Mouse (Mus musculus): ENCODE measurements around the gene Gyg.

Gene Gyg
- long read RNA-seq, experiment 1, transcript Gyg-201 (7 exons, 1,922 nt), result major isoform, 84 of 99 reads
- long read RNA-seq, experiment 1, partial matches to known transcripts, result 8 of 99 reads
- long read RNA-seq, experiment 1, other reads (novel, unspliced or antisense), result 7 of 99 reads
- long read RNA-seq, experiment 2, transcript Gyg-201 (7 exons, 1,922 nt), result major isoform, 76 of 85 reads
- long read RNA-seq, experiment 2, partial matches to known transcripts, result 5 of 85 reads
- long read RNA-seq, experiment 2, other reads (novel, unspliced or antisense), result 4 of 85 reads

- intact Hi-C loops (cut with DNase I), result no loop called here
Measured at GRCm38 (mm10) chr3:20154531-20155367, at the start of gene Gyg. TSS of gene Gyg (minus strand) at chr3:20155317.

GRCm38 (mm10) chr3:20198869-20199268 lies 43.8 kb upstream of the Gyg start:
- intact Hi-C loops (cut with DNase I), result loop anchor here (2.0 to 10.0 kb wide), 2 partner anchors 64 to 294 kb away; no protein-coding TSS in a partner anchor

- intact Hi-C loops (cut with DNase I), result loop anchor here (2.0 to 10.0 kb wide), 2 partner anchors 63 to 293 kb away; no protein-coding TSS in a partner anchor
Measured at GRCm38 (mm10) chr3:20197878-20198277, 42.8 kb upstream of the Gyg start.

GRCm38 (mm10) chr3:20188976-20189675 lies 34.0 kb upstream of the Gyg start:
- intact Hi-C loops (cut with DNase I), result no loop called here

GRCm38 (mm10) chr3:20172394-20172793 lies 17.3 kb upstream of the Gyg start:
- intact Hi-C loops (cut with DNase I), result no loop called here

- intact Hi-C loops (cut with DNase I), result no loop called here
Measured at GRCm38 (mm10) chr3:20167487-20167886, 12.4 kb upstream of the Gyg start.

GRCm38 (mm10) chr3:20155476-20155875 lies 359 bp upstream of the Gyg start:
- intact Hi-C loops (cut with DNase I), result no loop called here

GRCm38 (mm10) chr3:20151651-20152050 lies 3.5 kb downstream of the Gyg start:
- intact Hi-C loops (cut with DNase I), result no loop called here

- intact Hi-C loops (cut with DNase I), result no loop called here
Measured at GRCm38 (mm10) chr3:20150511-20150910, 4.6 kb downstream of the Gyg start.

- intact Hi-C loops (cut with DNase I), result no loop called here
Measured at GRCm38 (mm10) chr3:20147647-20148046, 7.5 kb downstream of the Gyg start.

GRCm38 (mm10) chr3:20146884-20147395 lies 8.2 kb downstream of the Gyg start:
- intact Hi-C loops (cut with DNase I), result no loop called here

GRCm38 (mm10) chr3:20145696-20146113 lies 9.4 kb downstream of the Gyg start:
- intact Hi-C loops (cut with DNase I), result no loop called here

GRCm38 (mm10) chr3:20144401-20144800 lies 10.7 kb downstream of the Gyg start:
- intact Hi-C loops (cut with DNase I), result no loop called here

GRCm38 (mm10) chr3:20143726-20144125 lies 11.4 kb downstream of the Gyg start:
- intact Hi-C loops (cut with DNase I), result no loop called here

GRCm38 (mm10) chr3:20142576-20142975 lies 12.5 kb downstream of the Gyg start:
- intact Hi-C loops (cut with DNase I), result no loop called here

- intact Hi-C loops (cut with DNase I), result no loop called here
Measured at GRCm38 (mm10) chr3:20142101-20142500, 13.0 kb downstream of the Gyg start.

- intact Hi-C loops (cut with DNase I), result no loop called here
Measured at GRCm38 (mm10) chr3:20141679-20142078, 13.4 kb downstream of the Gyg start.

GRCm38 (mm10) chr3:20141240-20141639 lies 13.9 kb downstream of the Gyg start:
- intact Hi-C loops (cut with DNase I), result no loop called here

- intact Hi-C loops (cut with DNase I), result loop anchor here (10.0 kb wide), 1 partner anchor 58 kb away; no protein-coding TSS in a partner anchor
Measured at GRCm38 (mm10) chr3:20136868-20137581, 18.1 kb downstream of the Gyg start.

- intact Hi-C loops (cut with DNase I), result loop anchor here (10.0 kb wide), 1 partner anchor 60 kb away; no protein-coding TSS in a partner anchor
Measured at GRCm38 (mm10) chr3:20134545-20134944, 20.6 kb downstream of the Gyg start.

GRCm38 (mm10) chr3:20133745-20134144 lies 21.4 kb downstream of the Gyg start:
- intact Hi-C loops (cut with DNase I), result loop anchor here (10.0 kb wide), 1 partner anchor 61 kb away; no protein-coding TSS in a partner anchor
